Mouse (Mus musculus) megakaryocyte-erythroid progenitor cell, adult 5 weeks (primary cell): Measurements from ENCODE around the gene Prl8a2. TPM values are rescaled to one million over a fixed set of nuclear protein-coding genes. Genes with fewer than 3 reads are reported as not detected.

Experiments
- polyA plus RNA-seq: library from polyadenylated mRNA; stranded (reverse); fragments of >175 nt; gene quantifications from 2 replicates; pipeline ENCODE4 v1.2.3, GENCODE M21; 2012

Prl8a2 gene
- not detected in 2 replicates for polyA plus RNA-seq

DNA sequence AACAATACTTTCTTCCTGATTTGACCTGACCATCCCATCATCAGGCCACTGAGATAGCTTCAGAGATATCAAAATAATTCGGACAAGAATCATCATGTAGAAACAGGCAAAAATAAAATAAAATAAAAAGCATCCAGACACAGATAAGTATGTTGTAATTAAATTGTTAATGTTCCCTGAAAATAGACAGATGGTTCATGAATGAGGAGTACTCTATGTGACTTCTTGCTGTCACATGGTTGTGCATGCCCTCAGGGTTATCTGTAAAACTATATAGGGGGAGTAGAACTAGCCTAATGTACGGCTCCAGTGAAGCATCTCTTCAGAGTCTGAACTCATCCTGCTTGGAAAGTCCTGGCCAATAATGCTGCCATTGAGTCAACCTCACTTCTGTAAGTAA is at the start of gene Prl8a2:
Gene Prl8a2 (plus strand): TSS at position 301 of the 400 bp plus-strand sequence.

DNA sequence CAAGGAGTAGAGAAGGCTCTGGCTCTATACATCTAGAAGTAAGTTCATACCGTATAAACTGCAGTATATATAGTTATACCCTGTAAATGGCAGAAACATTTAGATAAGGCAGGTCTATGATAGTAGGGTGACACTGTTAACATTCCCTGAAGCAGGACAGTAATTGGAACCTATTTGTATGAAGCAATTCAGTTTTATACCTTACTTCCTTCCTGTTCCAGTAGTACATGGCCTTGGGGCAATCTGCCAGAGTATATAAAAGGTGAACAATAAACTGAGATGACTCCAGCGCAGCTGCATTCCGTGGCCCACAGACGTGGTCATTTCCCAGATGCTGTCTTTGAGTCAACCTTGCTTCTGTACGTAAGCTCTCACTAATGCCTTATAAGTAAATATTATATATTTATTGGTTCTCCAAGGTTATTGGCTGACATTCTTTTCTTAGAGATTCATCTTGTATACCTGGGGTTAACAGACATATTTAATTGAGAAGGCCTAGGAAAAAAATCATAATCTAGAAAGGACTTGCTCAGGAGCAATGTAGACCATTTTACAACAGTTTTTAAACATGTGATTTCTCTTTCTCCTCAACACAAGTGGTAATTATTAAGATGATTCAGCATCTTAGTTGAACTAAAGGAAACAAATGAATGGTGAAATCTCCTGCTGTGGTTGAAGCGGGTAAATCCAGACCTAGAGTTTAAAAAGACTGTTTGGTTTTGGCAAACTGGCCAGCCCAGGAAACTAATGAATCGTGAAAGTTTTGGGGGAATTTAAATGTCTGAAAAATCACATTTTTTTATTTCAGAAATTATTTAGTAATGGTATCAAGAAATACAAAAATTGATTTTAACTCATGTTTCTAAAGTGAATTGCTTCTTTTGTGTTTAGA is 32.9 kb upstream of the Prl8a2 start, which contains the start of gene Prl6a1:
Gene Prl6a1 (plus strand): TSS at position 294 of the 892 bp plus-strand sequence.

DNA sequence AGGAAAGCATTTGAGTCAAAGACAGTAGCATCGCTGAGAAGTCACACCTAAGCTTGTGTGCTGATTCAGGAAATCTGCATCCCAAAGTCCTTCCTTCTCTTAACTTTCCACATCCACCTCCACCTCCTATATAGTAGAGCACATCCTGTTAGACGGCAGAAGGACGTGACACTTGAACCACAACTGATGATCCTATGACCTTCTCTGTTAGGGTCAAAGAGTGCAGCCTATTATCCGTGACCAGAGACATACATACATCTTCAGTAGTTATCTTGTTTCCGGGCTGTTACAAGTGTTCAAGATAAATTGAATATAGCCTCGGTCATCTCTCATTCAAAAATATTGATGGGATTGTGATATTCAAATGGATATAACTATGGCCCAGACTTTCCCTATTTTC is 45.3 kb downstream of the Prl8a2 start, which contains the start of gene Prl2b1:
Gene Prl2b1 (minus strand): TSS at position 101 of the 400 bp plus-strand sequence.

Other genes starting within 250 kb of the Prl8a2 start
- not detected in 2 replicates for gene Prl3d2, start 224.0 kb upstream of the Prl8a2 start, polyA plus RNA-seq
- gene Prl3d3, start 188.9 kb upstream of the Prl8a2 start, polyA plus RNA-seq, result not detected in 2 replicates
- not detected in 2 replicates for gene Prl3c1, start 149.0 kb upstream of the Prl8a2 start, polyA plus RNA-seq
- not detected in 2 replicates for gene Prl3b1, start 103.8 kb upstream of the Prl8a2 start, polyA plus RNA-seq
- not detected in 2 replicates for gene Prl3a1, start 86.2 kb upstream of the Prl8a2 start, polyA plus RNA-seq
- gene Prl6a1, start 33.0 kb upstream of the Prl8a2 start, polyA plus RNA-seq, result not detected in 2 replicates
- not detected in 2 replicates for gene Prl2b1, start 45.2 kb downstream of the Prl8a2 start, polyA plus RNA-seq
- gene Prl8a6, start 93.0 kb downstream of the Prl8a2 start, polyA plus RNA-seq, result not detected in 2 replicates
- not detected in 2 replicates for gene Prl8a8, start 167.5 kb downstream of the Prl8a2 start, polyA plus RNA-seq
- gene Prl8a9, start 218.9 kb downstream of the Prl8a2 start, polyA plus RNA-seq, result not detected in 2 replicates
- not detected in 2 replicates for gene Prl8a1, start 236.5 kb downstream of the Prl8a2 start, polyA plus RNA-seq